Mouse (Mus musculus) megakaryocyte-erythroid progenitor cell, adult 5 weeks (primary cell): ENCODE results near the gene Dusp28. TPM values are rescaled to one million over a fixed set of nuclear protein-coding genes. Genes with fewer than 3 reads are reported as not detected.

Source experiments
- polyA plus RNA-seq: library from polyadenylated mRNA; stranded (reverse); fragments of >175 nt; gene quantifications from 2 replicates; pipeline ENCODE4 v1.2.3, GENCODE M21; 2012

The Dusp28 gene
- polyA plus RNA-seq = 10.3 and 13.2 TPM in 2 replicates

GRCm38 (mm10) chr1:92906779-92907631 is at the start of gene Dusp28:
TSS of gene Dusp28 (plus strand) at chr1:92906981.

GRCm38 (mm10) chr1:92902786-92903185 is 4.0 kb upstream of the Dusp28 start, which contains the start of gene Ankmy1:
TSS of gene Ankmy1 (minus strand) at chr1:92902906.

GRCm38 (mm10) chr1:92910239-92910885 is 3.6 kb downstream of the Dusp28 start, which contains the start of gene Rnpepl1:
TSS of gene Rnpepl1 (plus strand) at chr1:92910783.

GRCm38 (mm10) chr1:92934182-92934827 is 27.5 kb downstream of the Dusp28 start, which contains the start of gene Capn10:
TSS of gene Capn10 (plus strand) at chr1:92934376.

GRCm38 (mm10) chr1:92950607-92951006 is 43.8 kb downstream of the Dusp28 start, which contains the start of gene Gpr35:
TSS of gene Gpr35 (plus strand) at chr1:92950865.

Other genes with a start within 250 kb of the Dusp28 start
- 72.2 and 135 TPM in 2 replicates for gene Gpc1, start 75.3 kb upstream of the Dusp28 start, polyA plus RNA-seq
- 0.05 TPM in 1 of 2 replicates, not detected in the other for gene Ankmy1, start 4.1 kb upstream of the Dusp28 start, polyA plus RNA-seq
- 134 and 154 TPM in 2 replicates for gene Rnpepl1, start 3.8 kb downstream of the Dusp28 start, polyA plus RNA-seq
- 15.4 TPM in 2 replicates for gene Capn10, start 27.4 kb downstream of the Dusp28 start, polyA plus RNA-seq
- 0.41 and 0.84 TPM in 2 replicates for gene Gpr35, start 43.9 kb downstream of the Dusp28 start, polyA plus RNA-seq
- not detected in 2 replicates for gene Aqp12, start 99.4 kb downstream of the Dusp28 start, polyA plus RNA-seq
- gene Kif1a, start 195.0 kb downstream of the Dusp28 start, polyA plus RNA-seq = 0.03 and 0.05 TPM in 2 replicates
- not detected in 2 replicates for gene Agxt, start 228.3 kb downstream of the Dusp28 start, polyA plus RNA-seq